Mouse (Mus musculus) adrenal gland, postnatal 4 days (tissue): Measurements from ENCODE around the gene A630089N07Rik. TPM values are rescaled to one million over a fixed set of nuclear protein-coding genes. Genes with fewer than 3 reads are reported as not detected.

Experiments
- DNase-seq, 2 experiments: peaks; one replicate each; pipeline ENCODE4 v3.0.0; 2021 to 2022; ENCODE audit warnings: low spot score in 2 of 2, mixed read lengths in 2 of 2
- total RNA-seq, 2 experiments: library from RNA; stranded (reverse); gene quantifications; 2 replicates each; pipeline ENCODE4 v1.2.3; 2021

A630089N07Rik gene
- total RNA-seq, 2 experiments from 2014 or later, result 12.3 to 12.7 TPM

DNA sequence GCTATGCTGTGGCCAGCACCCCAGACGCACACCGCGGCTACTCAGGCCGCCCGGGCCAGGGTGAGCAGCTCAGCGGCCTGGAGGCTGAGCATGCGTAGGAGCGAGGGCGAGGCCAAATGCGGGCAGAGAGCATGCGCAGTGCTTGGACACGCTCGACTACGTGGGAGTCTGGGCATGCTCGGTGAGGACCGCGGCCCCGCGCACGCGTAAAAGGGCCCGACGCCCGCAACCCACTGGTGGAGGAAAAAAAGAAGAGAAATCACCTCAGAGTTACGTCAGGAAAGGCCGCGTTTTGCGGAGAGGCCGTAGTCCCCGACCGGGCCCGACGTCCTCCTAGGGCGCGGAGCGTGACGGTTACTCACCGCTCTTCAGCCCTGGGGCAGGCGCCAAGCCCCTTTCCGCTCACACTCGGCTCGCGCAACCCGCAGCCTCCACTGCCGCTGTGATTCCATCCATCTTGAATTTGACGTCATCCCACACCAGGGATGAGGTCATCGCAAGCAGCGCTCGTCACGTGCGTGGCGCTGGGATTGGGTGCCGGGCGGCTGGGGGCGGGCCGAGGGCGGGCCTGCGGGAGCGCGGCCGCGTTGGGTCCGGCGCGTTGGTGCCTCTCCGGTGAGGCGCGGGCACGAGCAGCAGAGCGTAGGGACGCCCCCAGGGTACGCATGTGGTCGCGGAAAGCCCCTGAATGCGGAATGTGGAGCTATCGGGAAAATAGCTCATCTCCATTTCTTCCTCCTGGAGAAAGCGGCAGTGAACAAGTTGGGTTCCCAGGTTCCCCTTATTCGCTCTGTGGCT is 119.9 kb downstream of the A630089N07Rik start, which contains the start of the genes C2cd2 and Zbtb21:
C2cd2 (minus strand) TSS at position 448 of the 798 bp plus-strand sequence.
Zbtb21 (minus strand) TSS at position 472 of the 798 bp plus-strand sequence.
- DNase-seq, result peak; percentile 92 to 96

DNA sequence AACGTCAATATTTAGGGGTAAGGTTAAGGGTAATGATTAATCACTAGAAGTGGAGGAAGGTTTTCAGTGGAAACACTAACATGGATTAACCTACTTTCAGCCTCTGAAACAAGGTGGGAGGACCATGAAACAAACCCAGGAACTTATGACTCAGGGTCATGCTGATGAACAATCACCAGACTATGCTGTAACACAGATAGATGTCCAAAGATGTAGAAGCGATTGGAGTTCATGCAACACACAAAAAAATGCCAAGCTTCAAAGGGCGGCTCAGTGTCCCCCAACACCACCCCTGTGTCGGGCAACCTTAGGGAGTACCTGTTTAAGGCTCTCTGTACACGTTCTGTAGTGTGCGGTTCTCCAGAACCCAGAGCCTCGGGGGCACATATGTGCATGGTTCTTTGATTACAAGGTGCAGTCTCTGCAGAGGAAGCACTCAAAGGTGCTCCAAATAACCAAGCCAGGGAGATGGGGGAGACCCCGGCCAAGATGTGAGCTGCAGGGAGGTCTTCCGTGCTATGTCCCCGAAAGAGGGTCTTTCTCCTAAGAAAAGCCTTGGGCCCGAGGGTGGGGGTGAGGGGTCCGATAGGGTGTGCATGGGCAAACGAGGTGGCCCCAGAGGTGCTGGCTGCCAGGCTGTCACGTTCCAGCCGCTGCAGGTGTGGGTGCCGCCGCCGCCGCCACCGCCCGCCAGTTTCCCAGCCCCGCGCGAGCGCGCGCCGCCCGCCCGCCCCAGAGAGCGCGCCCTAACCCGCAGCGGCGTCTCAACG is 120.7 kb downstream of the A630089N07Rik start:
- DNase-seq, result peak in 1 of 2 experiments; percentile 7

DNA sequence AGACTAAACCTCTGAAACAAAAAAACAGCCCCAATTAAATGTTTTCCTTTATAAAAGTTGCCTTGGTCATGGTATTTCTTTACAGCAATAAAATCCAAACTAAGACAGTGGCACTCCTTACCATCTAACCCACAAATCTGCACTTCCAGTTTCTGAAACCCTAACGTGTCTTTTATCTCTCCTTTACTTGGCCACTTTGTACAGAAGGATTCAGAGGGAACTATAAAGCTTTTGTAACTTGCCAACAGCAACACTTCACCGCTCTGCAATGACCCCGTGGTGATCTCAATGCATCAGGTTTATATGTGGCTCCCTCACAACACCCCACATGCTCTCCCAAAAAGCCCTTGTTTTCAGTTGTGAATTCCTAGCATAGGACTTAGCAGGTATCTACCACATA is 121.9 kb downstream of the A630089N07Rik start:
- no peak for DNase-seq

DNA sequence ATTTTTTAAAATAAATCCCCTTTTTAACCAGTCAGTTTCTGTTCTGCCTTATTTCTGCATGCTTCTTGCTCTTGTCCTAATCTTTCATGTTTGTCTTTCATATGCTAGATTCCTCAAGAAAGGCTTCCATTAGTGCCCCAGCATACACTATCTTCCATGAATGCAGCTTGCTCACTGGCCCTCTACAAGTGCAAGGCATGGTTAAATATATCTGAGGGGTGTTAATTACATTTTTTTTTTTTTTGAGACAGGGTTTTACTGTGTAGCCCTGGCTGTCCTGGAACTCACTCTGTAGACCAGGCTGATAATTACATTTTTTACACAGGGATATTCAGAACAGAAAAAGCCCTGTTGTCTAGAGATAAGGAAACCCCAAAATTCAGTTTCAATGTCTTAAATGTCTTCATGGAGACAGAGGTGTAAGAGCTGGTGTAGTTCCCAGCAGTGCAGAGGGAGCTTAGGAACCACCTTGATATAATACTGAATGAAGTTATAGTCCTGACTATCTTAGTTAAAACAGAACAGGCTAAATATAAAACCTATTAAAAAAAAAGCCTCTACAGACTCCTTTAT is 123.8 kb downstream of the A630089N07Rik start:
- DNase-seq, result no peak

DNA sequence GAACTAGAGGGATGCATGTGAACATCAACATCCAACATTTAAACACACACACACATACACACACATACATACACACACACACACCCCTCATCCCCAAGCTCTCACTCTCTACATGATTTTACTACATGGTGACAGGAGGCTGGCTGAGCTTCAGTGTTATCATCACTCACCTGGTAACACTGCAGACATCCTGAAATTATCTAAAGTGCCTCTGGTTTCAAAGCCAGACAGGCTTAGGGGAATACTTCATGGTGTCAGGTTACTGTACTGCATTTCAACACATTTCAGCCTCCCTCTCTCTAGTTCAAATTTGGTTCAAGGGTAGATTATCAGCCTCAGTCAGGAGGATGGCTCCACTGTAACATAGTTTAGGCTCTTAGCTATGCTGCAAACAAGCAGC is 124.6 kb downstream of the A630089N07Rik start:
- no peak for DNase-seq

DNA sequence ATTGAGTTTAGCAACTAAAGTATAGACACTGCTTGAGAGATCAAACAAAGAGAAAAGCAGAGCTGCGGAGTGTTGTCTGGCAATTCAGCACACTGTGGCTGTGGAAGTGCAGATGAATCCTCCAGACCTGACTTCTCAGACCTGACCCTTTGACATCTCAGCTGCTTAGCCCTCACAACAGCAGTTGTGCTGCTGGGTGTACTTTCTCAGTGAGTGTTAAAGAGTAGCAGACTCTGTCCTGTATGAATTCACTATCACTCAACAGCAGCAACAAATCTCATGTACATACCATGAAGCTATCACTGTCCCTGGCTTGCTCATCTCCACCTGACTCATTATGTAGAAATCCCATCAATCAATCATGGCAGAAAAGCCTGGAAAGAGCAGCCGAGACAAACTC is 126.2 kb downstream of the A630089N07Rik start:
- no peak for DNase-seq

DNA sequence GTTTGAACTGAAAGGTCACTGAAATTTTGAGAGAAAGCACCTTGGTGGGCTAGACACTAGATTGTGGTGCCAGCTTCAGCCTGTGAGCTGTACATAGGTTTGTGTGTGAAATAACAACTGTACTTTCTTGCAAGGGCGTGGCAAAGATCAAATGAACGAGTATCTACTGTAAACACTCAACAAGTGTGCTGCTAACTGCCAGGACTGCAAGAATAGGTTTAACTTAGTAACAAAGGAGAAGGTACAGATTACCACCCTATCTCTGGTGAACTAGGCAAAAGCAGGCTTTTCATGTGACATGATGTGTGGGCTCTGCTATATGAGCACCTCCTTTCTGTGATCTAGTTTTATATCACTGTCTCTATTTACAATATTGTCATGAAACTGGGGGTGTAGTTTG is 128.9 kb downstream of the A630089N07Rik start:
- no peak for DNase-seq

DNA sequence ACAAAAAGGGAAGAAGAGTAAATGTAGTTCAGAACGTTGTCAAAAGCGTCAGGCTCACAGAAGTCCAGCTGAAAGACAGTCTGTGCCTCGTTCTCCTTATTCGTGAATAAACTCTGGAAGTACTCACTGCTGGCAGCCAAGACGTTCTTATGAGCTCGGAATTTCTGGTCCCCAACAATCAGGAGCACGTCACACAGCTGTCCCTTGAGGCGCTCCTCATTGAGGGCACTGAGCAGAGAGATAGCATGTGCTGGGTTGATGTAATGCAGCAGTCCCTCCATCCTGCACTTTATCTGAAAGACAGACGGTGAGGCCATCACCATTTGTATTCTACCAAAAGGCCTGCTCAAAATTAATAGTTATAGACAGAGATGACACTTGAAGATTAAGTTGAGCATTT is 129.4 kb downstream of the A630089N07Rik start:
- no peak for DNase-seq

DNA sequence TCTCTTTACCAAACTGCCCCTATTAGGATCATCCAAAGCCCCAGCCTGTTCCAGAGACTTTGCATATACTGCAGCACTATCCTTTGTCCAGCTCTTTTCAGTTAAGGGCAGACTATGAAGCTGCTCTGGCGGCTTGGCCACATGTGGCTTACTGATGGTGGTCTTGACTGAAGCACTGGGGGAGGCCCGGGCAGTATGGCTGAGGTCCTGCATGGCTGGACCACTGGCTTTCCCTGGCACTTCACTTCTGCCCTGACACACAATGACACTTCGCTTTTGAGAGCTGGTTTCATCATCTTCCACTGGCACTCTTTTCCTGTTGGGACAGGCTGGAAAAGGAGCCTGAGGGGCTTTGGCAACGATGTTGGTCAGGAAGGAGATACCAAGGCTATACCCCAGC is 129.9 kb downstream of the A630089N07Rik start:
- DNase-seq, result no peak

Other genes starting within 250 kb of the A630089N07Rik start
- 10 to 100 TPM; 11.1 to 13.1 TPM for gene Prdm15, start 230.6 kb downstream of the A630089N07Rik start, total RNA-seq
- 10 to 100 TPM; 26.2 to 27.3 TPM for gene C2cd2, start 119.9 kb downstream of the A630089N07Rik start, total RNA-seq
- gene Zbtb21, start 119.8 kb downstream of the A630089N07Rik start, total RNA-seq, result 10 to 100 TPM; 29.7 to 32.0 TPM
- gene B230307C23Rik, start 85.1 kb downstream of the A630089N07Rik start, total RNA-seq, result 10 to 100 TPM; 46.4 to 47.9 TPM